Comparison of ENCODE assay signal across 16 mouse cellular contexts in the genomic region with DNA sequence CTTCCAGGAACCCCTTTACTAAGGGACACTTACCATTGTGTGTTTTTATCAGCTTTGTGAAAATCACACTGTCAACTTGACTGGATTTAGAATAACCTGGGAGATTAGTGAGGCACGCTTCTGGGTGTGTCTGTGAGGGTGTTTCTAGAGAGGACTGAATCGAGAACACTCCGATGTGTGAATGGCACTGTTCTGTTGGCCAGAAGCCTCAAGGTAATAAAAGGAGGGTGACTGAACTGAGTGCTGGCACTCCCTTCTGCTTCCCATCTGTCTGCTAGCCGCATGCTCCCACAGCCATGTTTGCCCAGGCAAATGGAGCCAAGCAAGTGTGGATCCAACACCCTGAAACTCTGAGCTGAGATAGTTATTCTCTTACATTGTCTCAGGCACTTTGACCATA.
"Had no signal": no experiment of that assay in that cellular context is flagged by ENCODE, and none has a peak within 500 bp of the region (broad histone marks: within the 10 kb centered on the region; RNA-seq: fewer than 3 reads in every experiment).

No protein-coding gene starts in this region.

- H3K36me3 ChIP-seq: neural tube, embryonic 13.5 days; neural tube, embryonic 15.5 days; stomach, embryonic 15.5 days had no signal

- H3K27me3 ChIP-seq: neural tube, embryonic 13.5 days; neural tube, embryonic 15.5 days; stomach, embryonic 15.5 days had no signal

- DNase-seq: retina, postnatal 1 day; right cerebral cortex, adult 18-20 months; right cerebral cortex, postnatal 14 days; right cerebral cortex, postnatal 25 days; right cerebral cortex, postnatal 4 days; spleen, adult 18-20 months; thymus, adult 18-20 months; thymus, adult 2 months; thymus, postnatal 14 days; thymus, postnatal 25 days; thymus, postnatal 36 days; thymus, postnatal 4 days had no signal

- H3K27ac ChIP-seq: neural tube, embryonic 13.5 days; neural tube, embryonic 15.5 days; stomach, embryonic 15.5 days; stomach, postnatal 0 days had no signal

- H3K9ac ChIP-seq: neural tube, embryonic 13.5 days; neural tube, embryonic 15.5 days; stomach, embryonic 15.5 days had no signal

- H3K9me3 ChIP-seq: neural tube, embryonic 13.5 days; neural tube, embryonic 15.5 days; stomach, embryonic 15.5 days had no signal

- H3K4me3 ChIP-seq: neural tube, embryonic 13.5 days; neural tube, embryonic 15.5 days; stomach, embryonic 15.5 days had no signal

- H3K4me2 ChIP-seq: neural tube, embryonic 13.5 days; neural tube, embryonic 15.5 days; stomach, embryonic 15.5 days had no signal
